Mouse (Mus musculus): Measurements from ENCODE around the gene Ttc16. TPM values are rescaled to one million over a fixed set of nuclear protein-coding genes. Genes with fewer than 3 reads are reported as not detected.

Gene Ttc16
- polyA plus RNA-seq, 1 experiment = 132 TPM

GRCm38 (mm10) chr2:32714987-32715425 is 60.4 kb downstream of the Ttc16 start:
- Histone ChIP-seq H3K36me3 (ENCODE audit: control insufficient read depth, insufficient read depth, low read length) (peaks cover 2% of the 10 kb centered on the region; the same call in 1 of the 2 replicates), H3K27me3 (ENCODE audit: control insufficient read depth, insufficient read depth, low read length) (no peaks in the 10 kb centered on the region), H3K4me1 (ENCODE audit: control insufficient read depth, insufficient read depth, low read length) (peaks cover 19% of the 10 kb centered on the region), H3K4me3 (ENCODE audit: control insufficient read depth, low read depth, low read length) (peak overlapping the region; percentile 89), H3K27ac (ENCODE audit: control insufficient read depth, insufficient read depth, low read depth, low read length) (no peak overlapping the region; the same call in none of the 2 replicates)
- no peak for TF ChIP-seq POLR2A (IDR thresholded peaks at IDR 0.05; ENCODE audit: control insufficient read depth, low read depth, low read length)
- TF ChIP-seq CTCF (IDR thresholded peaks at IDR 0.05; ENCODE audit: control insufficient read depth, insufficient read depth, insufficient replicate concordance, low read depth, low read length) = no peak

DNA sequence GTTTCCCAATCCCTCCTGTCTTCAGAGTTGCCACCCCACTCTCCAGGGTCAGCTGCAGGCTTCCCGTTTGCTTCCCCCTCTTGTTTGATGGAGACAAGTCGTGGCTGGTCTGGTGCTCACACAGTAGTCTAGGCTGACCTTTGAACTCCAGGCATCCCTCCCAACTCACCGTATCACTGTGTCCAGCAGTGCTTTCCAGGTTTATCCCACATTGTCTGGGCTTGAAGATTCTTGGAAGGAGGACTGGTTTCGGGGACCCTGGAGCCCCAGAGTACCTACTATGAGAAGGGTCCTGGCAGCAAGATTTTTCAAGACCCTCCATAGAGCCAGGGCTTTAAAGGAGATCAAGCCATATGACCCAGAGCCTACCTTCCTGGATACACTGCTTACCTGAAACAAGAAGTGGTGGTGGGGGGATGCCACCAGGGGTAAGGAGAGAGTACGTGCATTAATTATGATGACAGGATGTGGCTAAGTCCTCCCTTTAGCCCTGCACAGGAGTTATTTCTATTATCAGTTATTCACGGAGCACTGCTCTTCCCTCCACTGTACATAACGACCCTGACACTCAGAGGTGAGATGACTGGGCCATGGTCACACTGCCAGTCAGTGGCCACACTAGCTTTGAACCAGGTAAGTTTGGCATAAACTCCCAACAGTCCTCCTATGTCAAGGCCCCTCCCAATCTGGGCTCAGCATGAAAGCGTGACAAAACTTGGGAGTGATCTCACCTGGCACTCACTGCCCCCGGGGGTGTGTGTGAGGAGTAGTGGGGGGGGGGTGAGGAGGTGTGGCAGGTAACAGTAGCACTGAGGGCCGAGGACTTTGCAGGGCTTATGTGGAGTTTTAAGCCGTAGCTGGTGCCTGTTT is 61.1 kb downstream of the Ttc16 start:
- no peaks in the 10 kb centered on the region for H3K27me3 ChIP-seq (ENCODE audit: control insufficient read depth, insufficient read depth, low read length)
- TF ChIP-seq CTCF (IDR thresholded peaks at IDR 0.05; ENCODE audit: control insufficient read depth, insufficient read depth, insufficient replicate concordance, low read depth, low read length) = no peak
- no peak; the same call in 1 of the 2 replicates for TF ChIP-seq POLR2A (IDR thresholded peaks at IDR 0.05; ENCODE audit: control insufficient read depth, low read depth, low read length)
- H3K27ac ChIP-seq (ENCODE audit: control insufficient read depth, insufficient read depth, low read depth, low read length) = peak overlapping the region; percentile 91; the same call in 1 of the 2 replicates
- peaks cover 19% of the 10 kb centered on the region for H3K4me1 ChIP-seq (ENCODE audit: control insufficient read depth, insufficient read depth, low read length)
- peak overlapping the region; percentile 89 for H3K4me3 ChIP-seq (ENCODE audit: control insufficient read depth, low read depth, low read length)
- H3K36me3 ChIP-seq (ENCODE audit: control insufficient read depth, insufficient read depth, low read length) = peaks cover 5% of the 10 kb centered on the region

- Histone ChIP-seq H3K36me3 (ENCODE audit: control insufficient read depth, insufficient read depth, low read length) (peaks cover 8% of the 10 kb centered on the region), H3K27me3 (ENCODE audit: control insufficient read depth, insufficient read depth, low read length) (no peaks in the 10 kb centered on the region), H3K27ac (ENCODE audit: control insufficient read depth, insufficient read depth, low read depth, low read length) (peak within 1 kb of the TSS; percentile 92), H3K4me1 (ENCODE audit: control insufficient read depth, insufficient read depth, low read length) (peaks cover 19% of the 10 kb centered on the region), H3K4me3 (ENCODE audit: control insufficient read depth, low read depth, low read length) (peak within 1 kb of the TSS; percentile 89)
- peak; percentile 99 for TF ChIP-seq CTCF (IDR thresholded peaks at IDR 0.05; ENCODE audit: control insufficient read depth, insufficient read depth, insufficient replicate concordance, low read depth, low read length)
- no peak; the same call in none of the 2 replicates for TF ChIP-seq POLR2A (IDR thresholded peaks at IDR 0.05; ENCODE audit: control insufficient read depth, low read depth, low read length)
These were observed 62.3 kb downstream of the Ttc16 start, which contains the start of gene Cdk9 for GRCm38 (mm10) chr2:32712934-32713817. Gene Cdk9 (minus strand): TSS chr2:32713076.

DNA sequence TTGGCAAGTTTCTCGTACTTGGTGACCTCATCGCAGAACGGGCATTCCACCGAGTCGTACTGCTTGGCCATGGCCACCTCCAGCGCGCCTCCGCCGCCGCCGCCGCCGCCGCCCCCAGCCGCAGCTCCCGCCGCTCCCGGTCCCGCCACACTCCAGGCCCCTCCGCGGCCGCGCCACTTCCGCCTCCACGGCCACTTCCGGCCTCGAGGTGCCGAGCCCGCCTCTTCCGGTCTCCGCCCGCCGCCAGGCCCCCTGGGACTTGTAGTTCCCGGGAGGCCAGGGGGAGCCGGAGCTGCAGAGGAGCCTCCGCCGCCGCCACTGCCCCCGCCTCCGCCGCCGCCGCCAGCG is 62.9 kb downstream of the Ttc16 start:
- H3K4me3 ChIP-seq (ENCODE audit: control insufficient read depth, low read depth, low read length) = peak overlapping the region; percentile 89
- peaks cover 10% of the 10 kb centered on the region for H3K36me3 ChIP-seq (ENCODE audit: control insufficient read depth, insufficient read depth, low read length)
- TF ChIP-seq CTCF (IDR thresholded peaks at IDR 0.05; ENCODE audit: control insufficient read depth, insufficient read depth, insufficient replicate concordance, low read depth, low read length) (no peak), POLR2A (IDR thresholded peaks at IDR 0.05; ENCODE audit: control insufficient read depth, low read depth, low read length) (no peak; the same call in 1 of the 2 replicates)
- no peaks in the 10 kb centered on the region for H3K27me3 ChIP-seq (ENCODE audit: control insufficient read depth, insufficient read depth, low read length)
- peaks cover 19% of the 10 kb centered on the region for H3K4me1 ChIP-seq (ENCODE audit: control insufficient read depth, insufficient read depth, low read length)
- H3K27ac ChIP-seq (ENCODE audit: control insufficient read depth, insufficient read depth, low read depth, low read length) = peak overlapping the region; percentile 92

- peaks cover 10% of the 10 kb centered on the region for H3K36me3 ChIP-seq (ENCODE audit: control insufficient read depth, insufficient read depth, low read length)
- H3K4me1 ChIP-seq (ENCODE audit: control insufficient read depth, insufficient read depth, low read length) = peaks cover 19% of the 10 kb centered on the region
- no peaks in the 10 kb centered on the region for H3K27me3 ChIP-seq (ENCODE audit: control insufficient read depth, insufficient read depth, low read length)
- TF ChIP-seq POLR2A (IDR thresholded peaks at IDR 0.05; ENCODE audit: control insufficient read depth, low read depth, low read length) (no peak), CTCF (IDR thresholded peaks at IDR 0.05; ENCODE audit: control insufficient read depth, insufficient read depth, insufficient replicate concordance, low read depth, low read length) (no peak)
- H3K27ac ChIP-seq (ENCODE audit: control insufficient read depth, insufficient read depth, low read depth, low read length) = peak overlapping the region; percentile 75
- peak overlapping the region; percentile 89 for H3K4me3 ChIP-seq (ENCODE audit: control insufficient read depth, low read depth, low read length)
These were observed 63.3 kb downstream of the Ttc16 start for GRCm38 (mm10) chr2:32712108-32712551.

GRCm38 (mm10) chr2:32711301-32712056 is 64.0 kb downstream of the Ttc16 start:
- Histone ChIP-seq H3K27ac (ENCODE audit: control insufficient read depth, insufficient read depth, low read depth, low read length) (peak overlapping the region; percentile 75), H3K36me3 (ENCODE audit: control insufficient read depth, insufficient read depth, low read length) (peaks cover 13% of the 10 kb centered on the region)

More at GRCm38 (mm10) chr2:32711301-32712056, 64.0 kb downstream of the Ttc16 start:
- TF ChIP-seq POLR2A (IDR thresholded peaks at IDR 0.05; ENCODE audit: control insufficient read depth, low read depth, low read length) = no peak
- no peak for TF ChIP-seq CTCF (IDR thresholded peaks at IDR 0.05; ENCODE audit: control insufficient read depth, insufficient read depth, insufficient replicate concordance, low read depth, low read length)
- no peaks in the 10 kb centered on the region for H3K27me3 ChIP-seq (ENCODE audit: control insufficient read depth, insufficient read depth, low read length)
- peaks cover 19% of the 10 kb centered on the region for H3K4me1 ChIP-seq (ENCODE audit: control insufficient read depth, insufficient read depth, low read length)
- peak overlapping the region; percentile 89 for H3K4me3 ChIP-seq (ENCODE audit: control insufficient read depth, low read depth, low read length)

Data from testis, adult 2 months (tissue).